Mouse (Mus musculus): ENCODE results near the gene Rwdd1.
"Not testable (repeated sequence)": the region's sequence is repeated elsewhere in the genome, so short reads cannot be mapped to it uniquely, and the experiment has no call there.

DNA sequence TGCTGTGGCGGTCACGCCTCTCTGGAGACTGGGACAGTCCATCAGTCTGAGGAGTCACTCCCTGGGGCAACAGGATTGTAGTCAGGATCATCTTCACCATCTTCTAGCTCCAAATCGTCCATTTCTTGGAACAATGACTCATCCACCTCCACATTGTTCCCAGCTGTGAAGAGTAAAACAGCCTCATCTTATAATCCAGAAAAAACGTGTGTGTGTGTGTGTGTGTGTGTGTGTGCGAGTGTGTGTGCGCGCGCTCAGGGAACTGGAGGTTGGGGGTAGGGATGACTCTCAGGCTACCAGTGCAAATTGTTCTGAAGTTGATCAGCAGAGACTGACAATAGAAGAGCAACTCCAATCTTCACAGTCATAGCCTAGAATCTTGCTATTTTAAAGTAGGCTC lies 22.7 kb downstream of the Rwdd1 start:
- TF ChIP-seq CTCF (conservative IDR thresholded peaks at IDR 0.05 in 1 of 2, IDR thresholded peaks at IDR 0.05 in 1 of 2; ENCODE audit: low read depth in 2 of 2, low read length in 2 of 2); TCF12 (IDR thresholded peaks at IDR 0.05; ENCODE audit: low read depth, low read length); IRF4 (IDR thresholded peaks at IDR 0.05; ENCODE audit: low read depth, low read length); MAX (IDR thresholded peaks at IDR 0.05; ENCODE audit: low read length); USF1 (IDR thresholded peaks at IDR 0.05; ENCODE audit: low read depth, low read length); POLR2A (IDR thresholded peaks at IDR 0.05; ENCODE audit: low read depth, low read length); MXI1 (IDR thresholded peaks at IDR 0.05; ENCODE audit: low read depth, low read length); KAT2A (IDR thresholded peaks at IDR 0.05; ENCODE audit: insufficient replicate concordance, low read length); ZMIZ1 (IDR thresholded peaks at IDR 0.05; ENCODE audit: low read depth, low read length): not testable (repeated sequence)
